ENCODE assay signal across 23 mouse cellular contexts in genomic region chr10:118927316-118927715, GRCm38 (mm10).
"Had no signal": no experiment of that assay in that cellular context is flagged by ENCODE, and none has a peak within 500 bp of the region (broad histone marks: within the 10 kb centered on the region; RNA-seq: fewer than 3 reads in every experiment).

No protein-coding gene starts in this region.

- H3K9ac ChIP-seq: limb, embryonic 13.5 days; liver, embryonic 12.5 days; liver, embryonic 15.5 days; midbrain, embryonic 13.5 days; neural tube, embryonic 13.5 days; stomach, embryonic 15.5 days had no signal

- H3K4me1 ChIP-seq: liver, embryonic 12.5 days; liver, embryonic 15.5 days; megakaryocyte, embryonic 14.5 days; midbrain, embryonic 10.5 days; midbrain, embryonic 13.5 days; neural tube, embryonic 13.5 days had no signal

- H3K4me3 ChIP-seq: layer of hippocampus, adult 2 months; limb, embryonic 10.5 days; limb, embryonic 13.5 days; liver, embryonic 12.5 days; liver, embryonic 15.5 days; megakaryocyte, embryonic 14.5 days; midbrain, embryonic 10.5 days; midbrain, embryonic 13.5 days; myocyte; neural tube, embryonic 13.5 days; stomach, embryonic 15.5 days had no signal

- H3K27ac ChIP-seq: hindbrain, postnatal 0 days; layer of hippocampus, adult 2 months; limb, embryonic 10.5 days; limb, embryonic 13.5 days; liver, embryonic 12.5 days; liver, embryonic 15.5 days; midbrain, embryonic 10.5 days; midbrain, embryonic 13.5 days; neural tube, embryonic 13.5 days; stomach, embryonic 15.5 days had no signal

- H3K36me3 ChIP-seq: limb, embryonic 10.5 days; limb, embryonic 13.5 days; liver, embryonic 12.5 days; liver, embryonic 15.5 days; midbrain, embryonic 10.5 days; midbrain, embryonic 13.5 days; neural tube, embryonic 13.5 days; stomach, embryonic 15.5 days had no signal

- H3K4me2 ChIP-seq: limb, embryonic 13.5 days; liver, embryonic 12.5 days; liver, embryonic 15.5 days; midbrain, embryonic 13.5 days; neural tube, embryonic 13.5 days; stomach, embryonic 15.5 days had no signal

- ATAC-seq: hindbrain, postnatal 0 days; inflammation-experienced regulatory T-cells, adult 6 months; intestine, embryonic 16.5 days; liver, embryonic 12.5 days; midbrain, embryonic 13.5 days; midbrain, embryonic 16.5 days had no signal

- DNase-seq: kidney, adult 8-10 months; layer of hippocampus, adult 9-11 months; liver; lung, adult 18-20 months; retina, postnatal 1 day; right cerebral cortex, postnatal 25 days; spleen, adult 18-20 months; thymus, postnatal 25 days had no signal

- H3K9me3 ChIP-seq: limb, embryonic 10.5 days; limb, embryonic 13.5 days; liver, embryonic 12.5 days; liver, embryonic 15.5 days; neural tube, embryonic 13.5 days; stomach, embryonic 15.5 days had no signal

- H3K27me3 ChIP-seq: liver, embryonic 12.5 days; liver, embryonic 15.5 days; midbrain, embryonic 13.5 days; neural tube, embryonic 13.5 days; stomach, embryonic 15.5 days had no signal
